Mouse (Mus musculus) testis, postnatal 10 days (tissue): ENCODE data around the gene Srd5a3.
"Not testable (repeated sequence)": the region's sequence is repeated elsewhere in the genome, so short reads cannot be mapped to it uniquely, and the experiment has no call there.

Source experiments
- DNase-seq: peaks from one replicate; pipeline ENCODE4 v3.0.0; 2021; ENCODE audit warnings: low spot score

The Srd5a3 gene

DNA sequence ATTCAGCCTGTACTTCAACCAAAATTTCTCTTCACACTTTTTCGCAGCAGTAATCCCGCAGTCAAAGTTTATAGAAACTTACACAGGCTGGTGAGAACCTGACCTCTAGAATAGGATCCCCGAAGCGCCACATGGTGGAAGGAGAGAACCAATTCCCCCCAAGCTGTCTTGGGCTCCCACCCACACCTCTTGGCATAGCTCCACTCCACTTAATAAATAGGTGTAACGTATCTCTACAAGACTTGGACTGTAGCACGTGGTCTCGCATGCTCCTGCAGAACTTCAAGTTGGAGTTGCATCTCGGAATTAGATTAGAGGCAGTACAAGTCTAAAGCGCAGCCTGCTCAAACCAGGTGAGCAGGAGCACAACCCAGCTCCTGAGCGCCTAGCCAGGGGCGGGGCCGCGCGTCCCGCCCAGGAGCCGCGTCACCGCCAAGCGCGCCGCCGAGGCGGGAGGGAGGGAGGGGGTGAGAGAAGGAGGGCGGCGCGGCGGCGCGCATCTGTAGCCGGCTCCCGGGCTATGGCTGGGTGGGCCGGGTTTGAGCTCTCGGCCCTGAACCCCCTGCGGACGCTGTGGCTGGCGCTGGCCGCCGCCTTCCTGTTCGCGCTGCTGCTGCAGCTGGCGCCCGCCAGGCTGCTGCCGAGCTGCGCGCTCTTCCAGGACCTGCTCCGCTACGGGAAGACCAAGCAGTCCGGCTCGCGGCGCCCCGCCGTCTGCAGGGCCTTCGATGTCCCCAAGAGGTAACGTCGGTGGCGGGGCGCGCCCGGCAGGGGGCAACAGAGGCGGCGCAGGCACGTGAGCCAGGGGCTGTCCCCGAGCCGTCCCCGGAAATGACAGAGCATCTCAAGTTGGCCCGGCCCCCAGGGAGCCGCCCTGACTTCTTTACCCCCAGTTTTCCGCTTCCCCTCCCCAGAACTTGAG lies at the start of gene Srd5a3:
TSS of gene Srd5a3 (plus strand) at position 464 of the 922 bp plus-strand sequence.
- DNase-seq: peak; percentile 98

DNA sequence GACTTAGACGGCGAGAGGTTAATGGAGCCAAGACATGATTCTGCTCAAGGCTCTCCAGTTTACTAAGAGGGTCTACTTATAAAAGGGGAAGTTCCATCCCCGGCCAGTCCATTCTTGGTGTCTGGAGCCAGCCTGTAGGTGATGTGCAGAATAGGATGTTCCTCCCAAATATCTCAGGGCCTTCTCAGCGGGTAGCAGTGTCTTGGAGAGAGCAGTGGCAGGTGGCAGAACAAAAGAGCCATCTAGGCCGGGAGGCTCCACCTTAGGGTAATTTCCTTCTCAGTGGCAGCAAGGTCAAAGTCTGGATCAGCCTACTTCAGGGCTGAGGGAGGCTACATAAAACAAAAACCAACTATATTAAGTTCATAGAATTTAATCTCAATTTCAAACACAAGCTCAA lies 36.3 kb upstream of the Srd5a3 start:
- DNase-seq: not testable (repeated sequence)

DNA sequence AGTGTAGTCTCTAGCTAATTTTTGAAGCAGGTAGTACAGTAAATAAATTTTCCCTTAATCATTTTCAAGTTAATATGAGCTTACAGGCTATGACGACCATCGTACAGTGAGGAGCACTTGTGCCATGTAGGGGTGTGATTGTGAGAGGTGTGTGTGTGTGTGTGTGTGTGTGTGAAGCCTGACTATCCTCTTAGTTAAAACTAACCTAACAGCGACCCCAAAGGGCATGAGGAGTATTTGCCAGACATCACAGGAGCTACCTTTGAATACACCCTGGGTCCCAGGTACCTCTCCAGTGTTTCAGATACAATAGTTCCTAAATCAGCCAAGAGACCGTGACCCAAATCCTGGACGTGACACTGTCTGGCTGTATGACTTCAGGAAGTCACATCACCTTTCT lies 32.8 kb upstream of the Srd5a3 start:
- DNase-seq: no peak

DNA sequence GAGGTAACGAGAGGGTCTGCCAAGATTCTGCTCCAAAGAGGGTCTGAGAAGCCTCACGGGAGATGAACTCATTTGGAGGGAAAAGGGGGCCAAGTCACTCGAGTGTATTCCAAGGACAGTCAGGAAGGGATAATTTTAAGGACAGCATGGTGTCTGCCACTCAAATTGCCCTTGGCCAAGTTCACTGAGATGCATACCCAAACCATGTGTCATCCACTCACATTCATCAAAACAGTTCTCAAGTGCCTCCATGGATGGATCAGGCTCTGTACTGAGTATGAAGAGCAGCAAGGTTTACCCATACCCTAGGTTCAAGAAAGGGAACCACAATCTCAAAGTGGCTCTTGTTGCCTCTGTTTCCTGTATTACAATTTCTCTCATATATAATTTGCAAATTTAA lies 31.6 kb upstream of the Srd5a3 start:
- no peak for DNase-seq

DNA sequence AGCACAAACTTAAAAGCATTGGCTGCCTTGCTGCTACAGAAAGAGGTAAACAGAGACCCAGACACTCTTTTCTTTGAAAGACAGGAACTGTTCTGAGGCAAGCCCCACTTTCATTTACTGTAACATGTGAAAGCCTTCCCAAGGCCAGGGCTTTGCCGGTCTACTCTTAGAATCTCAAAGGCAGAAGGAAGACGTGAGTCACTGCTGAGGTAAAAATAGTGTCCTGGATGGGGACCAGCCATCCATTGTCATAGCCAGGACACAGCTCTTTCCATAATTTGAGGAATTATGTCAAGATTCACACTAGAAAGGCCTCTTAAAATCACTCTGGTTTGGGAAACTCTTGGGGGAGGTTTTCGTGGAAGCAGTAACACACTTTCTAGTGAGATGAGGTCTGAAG lies 28.9 kb upstream of the Srd5a3 start:
- DNase-seq: no peak

DNA sequence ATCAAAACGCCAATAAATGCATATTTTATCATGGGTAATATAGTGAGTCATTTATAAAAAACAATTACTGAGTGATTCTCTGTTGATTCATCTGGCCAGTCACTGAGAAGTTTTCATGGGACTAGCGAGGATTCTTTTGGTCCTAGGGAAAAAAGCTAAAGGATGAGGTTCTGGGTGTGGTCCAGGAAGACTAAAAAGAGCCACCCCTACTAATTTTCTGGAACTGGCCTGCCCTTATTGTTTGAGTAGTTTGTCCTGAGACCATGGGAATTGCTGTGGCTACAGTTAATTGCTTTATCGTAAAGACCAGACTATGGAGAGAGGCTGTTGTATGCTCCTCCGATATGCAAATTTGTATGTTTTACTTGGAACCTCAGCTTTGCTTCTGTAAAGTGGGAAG lies 28.1 kb upstream of the Srd5a3 start:
- no peak for DNase-seq

DNA sequence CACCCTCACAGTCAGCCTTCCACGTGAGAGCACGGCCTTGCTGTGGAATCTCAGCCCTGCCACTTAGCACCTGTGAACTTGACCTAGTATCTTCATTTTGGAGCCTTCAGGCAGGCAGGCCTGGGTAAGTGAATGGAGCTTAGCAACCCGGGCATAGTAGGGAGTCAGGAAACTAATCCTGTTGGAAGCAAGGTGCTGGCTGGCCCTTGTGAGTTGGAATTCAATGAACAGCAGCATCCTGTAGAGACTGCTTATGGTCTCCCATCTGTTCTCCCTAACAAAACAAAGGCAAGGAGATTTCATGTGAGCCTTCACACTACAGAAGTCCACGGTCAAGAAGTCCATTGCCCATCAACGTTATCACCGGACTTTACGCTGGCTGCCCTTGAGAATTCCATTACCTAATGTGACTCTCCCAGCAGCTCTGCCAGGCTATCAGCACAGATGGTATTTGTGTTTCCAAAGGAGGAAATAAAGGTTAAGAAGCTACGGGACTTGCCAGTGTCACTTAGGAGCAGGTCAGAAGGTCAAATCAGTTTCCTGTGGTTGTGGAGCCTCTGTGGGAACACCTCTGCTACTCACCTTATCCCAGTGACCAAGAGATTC lies 24.5 kb upstream of the Srd5a3 start:
- no peak for DNase-seq

DNA sequence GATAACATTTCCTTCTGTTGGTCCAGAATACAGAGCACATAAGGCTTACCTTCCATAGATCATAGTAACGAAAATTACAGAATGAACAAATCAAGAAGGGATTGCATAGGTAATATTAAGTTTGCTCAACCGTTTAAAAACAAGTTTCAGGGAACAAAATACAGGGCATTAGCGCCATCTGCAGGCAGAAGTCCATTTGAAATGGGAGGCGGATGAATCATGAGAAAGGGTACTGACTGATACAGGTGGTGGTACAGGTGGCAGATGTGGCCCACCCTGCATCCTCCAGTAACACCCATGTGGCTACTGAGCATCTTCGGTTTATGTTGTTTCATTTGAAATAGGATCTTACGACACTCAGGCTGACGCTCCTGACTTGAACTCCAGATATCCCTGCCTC lies 21.6 kb upstream of the Srd5a3 start:
- DNase-seq: peak; percentile 90

DNA sequence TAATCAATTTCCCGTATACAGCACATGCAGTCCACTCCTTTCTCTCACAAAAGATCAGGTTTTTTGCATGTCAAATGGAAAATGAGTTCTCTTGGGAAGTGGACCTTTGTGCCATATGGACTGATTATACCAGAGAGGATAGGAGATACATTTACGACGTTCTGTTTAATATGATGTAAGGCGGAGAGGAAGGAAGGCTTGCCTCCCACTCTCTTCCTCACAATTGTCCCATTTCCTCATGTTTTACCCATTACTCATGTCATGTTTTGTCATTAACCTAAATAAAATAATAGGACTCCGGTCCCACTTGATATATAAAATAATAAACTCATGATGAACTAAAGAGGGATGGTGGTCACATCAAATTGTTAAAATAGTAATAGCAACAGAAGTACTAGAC lies 19.4 kb upstream of the Srd5a3 start:
- DNase-seq: no peak

DNA sequence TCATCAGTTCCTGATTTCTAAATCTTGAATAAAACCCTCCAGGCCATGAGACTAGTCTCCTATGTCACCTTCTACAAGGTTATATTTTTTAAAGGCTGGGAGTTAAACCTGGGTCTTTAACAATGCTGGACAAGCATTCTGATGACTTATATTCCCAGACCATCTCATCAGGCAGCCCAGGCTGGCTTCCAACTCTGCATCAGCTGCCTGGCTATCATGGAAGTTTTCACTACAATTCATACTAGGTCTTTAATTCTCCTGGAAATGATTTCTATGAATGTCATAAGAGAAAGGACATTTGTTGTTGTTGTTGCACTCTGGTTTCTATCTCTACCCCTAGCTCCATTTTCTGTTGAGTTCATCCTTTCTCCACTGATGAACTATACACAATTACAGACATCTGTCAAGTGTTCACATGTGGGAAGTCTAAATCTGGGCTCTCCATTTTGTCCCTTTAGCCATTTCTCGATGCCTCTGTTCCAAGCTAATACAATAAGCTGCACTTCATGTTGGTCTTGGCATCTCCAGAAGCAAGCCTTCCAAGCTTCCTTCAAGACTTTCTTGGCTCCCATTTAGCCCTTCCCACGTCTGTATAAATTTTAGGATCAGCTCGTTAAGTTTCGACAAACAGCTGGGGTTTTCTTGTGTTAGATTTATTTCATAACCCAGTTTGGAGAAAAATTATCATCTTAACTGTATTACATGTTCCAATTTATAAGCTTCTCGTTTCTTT lies 12.3 kb upstream of the Srd5a3 start:
- no peak for DNase-seq

DNA sequence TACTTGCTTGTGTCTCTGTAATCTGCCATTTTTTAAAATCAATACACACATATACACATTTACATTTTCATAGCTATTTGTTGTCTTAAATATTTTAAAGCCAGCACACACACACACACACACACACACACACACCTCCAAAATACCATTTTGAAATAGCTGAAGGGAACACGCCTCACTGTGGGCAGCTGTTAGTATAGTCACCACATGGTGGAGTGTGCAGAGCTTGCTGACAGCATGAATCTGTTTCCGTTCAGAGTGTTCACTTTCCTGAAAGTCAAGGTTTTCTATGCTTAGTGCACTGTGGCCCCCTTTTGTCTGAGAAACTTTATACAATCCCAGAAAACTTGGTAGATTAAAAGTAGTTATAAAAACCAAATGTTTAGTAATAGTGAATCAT lies 9.8 kb upstream of the Srd5a3 start:
- DNase-seq: no peak

DNA sequence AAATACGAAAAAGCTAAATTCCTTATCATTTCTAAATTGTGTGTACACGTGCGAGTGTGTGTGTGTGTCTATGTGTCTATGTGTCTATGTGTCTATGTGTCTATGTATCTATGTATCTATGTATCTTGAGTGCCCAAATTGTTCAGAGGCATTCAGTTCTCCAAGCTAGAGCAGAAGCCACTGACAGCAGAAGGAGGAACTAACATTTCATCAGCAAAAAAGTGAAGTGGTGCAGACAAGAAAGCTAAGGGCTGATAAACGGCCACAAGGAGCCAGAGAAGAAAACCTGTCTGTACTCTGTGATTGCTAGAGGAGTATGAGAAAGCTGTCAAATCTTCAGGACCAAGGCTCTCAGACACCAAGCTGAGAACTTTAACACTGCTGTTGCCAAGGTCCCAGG lies 8.1 kb upstream of the Srd5a3 start:
- no peak for DNase-seq

DNA sequence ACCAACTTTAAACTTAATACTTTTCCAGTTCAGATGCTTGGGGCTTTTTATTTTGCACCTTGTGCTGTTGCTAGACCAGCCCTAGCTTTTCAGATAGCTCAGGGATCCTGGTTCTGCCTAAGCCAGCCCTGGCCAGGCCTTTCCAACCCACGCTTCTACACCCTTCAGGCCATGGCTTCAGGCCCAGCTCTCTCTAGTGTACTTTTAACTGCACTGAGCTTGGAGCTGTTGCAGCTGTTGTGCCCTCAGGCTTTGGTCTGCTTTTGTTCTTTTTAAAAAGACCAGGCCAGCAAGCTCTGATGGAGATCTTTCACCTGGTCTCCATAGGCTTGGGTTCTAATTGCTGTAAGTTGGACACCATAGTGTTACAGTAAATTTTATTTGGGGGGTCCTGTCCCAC lies 4.4 kb upstream of the Srd5a3 start:
- no peak for DNase-seq

DNA sequence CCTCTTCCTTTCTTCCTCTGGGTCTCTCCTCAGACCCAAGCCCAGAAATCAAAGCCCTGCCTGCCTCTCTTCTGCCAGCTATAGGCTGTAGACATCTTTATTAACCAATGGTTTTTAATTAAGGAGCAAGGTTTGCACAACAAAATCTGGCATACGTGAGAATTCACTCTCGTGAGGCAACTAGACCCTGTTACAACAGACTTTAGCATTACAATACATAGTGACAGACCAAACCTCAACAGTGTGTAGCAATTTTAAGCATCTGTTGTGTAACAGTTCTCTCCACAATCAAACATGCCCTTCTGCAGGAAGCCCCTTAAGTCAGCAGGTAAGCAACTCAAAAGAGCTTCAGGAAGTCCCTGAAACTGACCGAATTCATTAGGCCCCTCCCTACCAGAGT lies 3.8 kb upstream of the Srd5a3 start:
- DNase-seq: no peak

DNA sequence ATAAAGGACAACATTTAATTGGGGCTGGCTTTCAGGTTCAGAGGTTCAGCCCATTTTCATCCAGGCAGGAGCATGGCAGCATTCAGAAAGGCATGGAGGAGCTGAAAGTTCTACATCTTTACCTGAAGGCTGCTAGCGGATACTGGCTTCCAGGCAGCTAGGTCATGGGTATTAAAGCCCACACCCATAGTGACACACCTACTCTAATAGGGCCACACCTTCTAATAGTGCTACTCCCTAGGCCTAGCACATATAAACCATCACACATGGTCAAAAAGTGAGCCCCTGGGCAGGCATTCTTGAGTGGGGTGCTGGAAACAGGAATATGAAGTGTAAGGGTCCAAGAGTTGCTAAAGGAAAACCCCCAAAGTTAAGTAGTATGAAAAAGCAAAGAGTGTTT lies 2.5 kb upstream of the Srd5a3 start:
- DNase-seq: no peak

DNA sequence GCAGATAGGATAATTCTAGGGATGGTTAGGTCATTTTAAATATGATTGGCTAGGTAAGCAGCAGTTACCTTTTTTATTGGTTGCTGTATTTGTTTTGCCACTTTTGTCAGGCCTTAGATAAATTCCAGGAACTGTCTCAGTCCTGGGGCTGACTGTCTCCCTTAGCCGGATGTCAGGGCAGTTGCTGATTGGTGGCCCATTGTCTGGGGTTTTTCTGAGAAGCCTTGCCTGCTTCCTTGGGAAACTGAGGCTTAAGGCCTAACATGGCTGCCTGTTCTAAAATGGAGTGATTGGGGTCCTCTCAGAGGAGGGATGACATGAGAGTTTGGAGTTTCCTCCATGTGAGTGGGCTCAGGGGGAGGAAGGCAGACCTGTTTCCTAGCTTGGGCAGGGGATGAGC lies 2.0 kb upstream of the Srd5a3 start:
- no peak for DNase-seq

DNA sequence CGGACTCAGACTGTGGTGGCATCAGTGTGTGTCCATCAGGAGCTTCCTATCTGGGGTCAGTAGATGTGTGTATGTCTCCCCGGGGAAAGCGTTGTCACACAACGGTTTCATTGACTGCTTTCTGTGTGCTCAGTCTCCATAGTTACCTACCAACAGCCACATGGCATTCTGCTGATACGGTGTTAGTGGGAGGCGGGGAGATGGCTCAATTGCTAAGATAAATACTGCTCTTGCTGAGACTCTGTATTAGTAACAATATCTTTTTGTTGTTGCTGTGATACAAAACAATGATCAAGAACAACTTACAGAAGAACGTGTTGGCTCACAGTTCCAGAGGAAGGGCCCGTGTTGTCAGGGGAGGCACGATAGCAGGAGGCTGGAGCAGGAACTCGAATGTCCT lies 1.6 kb upstream of the Srd5a3 start:
- DNase-seq: no peak

DNA sequence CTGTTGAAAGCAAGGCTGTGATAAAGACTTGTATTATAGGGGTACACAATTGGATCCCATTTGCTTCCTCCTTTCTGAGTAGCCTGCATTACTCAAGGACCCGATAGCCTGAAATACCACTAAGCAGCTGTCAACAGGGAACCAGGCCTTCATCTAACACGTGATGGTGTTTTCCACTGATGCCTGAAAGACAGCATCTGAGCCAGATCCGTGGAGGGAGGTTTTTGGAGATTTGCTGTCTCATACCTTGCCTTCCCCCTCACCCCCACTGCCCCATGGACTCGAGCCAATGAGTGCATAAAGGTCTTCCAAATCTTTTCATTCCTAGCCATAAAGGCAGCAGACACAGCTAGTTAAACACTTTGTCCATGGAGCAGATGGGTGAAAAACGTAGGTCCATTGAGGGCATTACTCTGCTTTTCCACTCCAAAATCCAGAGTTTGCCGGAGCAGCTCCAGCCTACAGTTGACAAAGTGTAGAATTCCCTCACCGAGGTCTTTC lies 850 bp upstream of the Srd5a3 start:
- DNase-seq: no peak

DNA sequence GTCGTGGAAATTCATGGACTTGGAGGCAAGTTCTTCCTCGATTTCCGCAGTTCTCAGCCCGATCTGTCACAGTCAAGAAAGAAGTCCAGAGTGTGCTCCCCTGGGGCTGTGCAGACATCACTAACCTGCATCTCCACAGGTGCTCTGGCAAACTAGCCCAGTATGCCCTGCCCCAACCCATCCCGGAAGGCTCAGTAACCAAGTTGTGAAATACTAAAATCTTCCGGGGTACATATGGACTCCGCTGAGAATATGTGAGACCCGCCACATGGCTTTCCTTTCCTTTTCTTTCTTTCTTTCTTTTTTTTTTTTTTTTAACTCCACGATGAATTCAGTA lies 627 bp downstream of the Srd5a3 start:
- no peak for DNase-seq

DNA sequence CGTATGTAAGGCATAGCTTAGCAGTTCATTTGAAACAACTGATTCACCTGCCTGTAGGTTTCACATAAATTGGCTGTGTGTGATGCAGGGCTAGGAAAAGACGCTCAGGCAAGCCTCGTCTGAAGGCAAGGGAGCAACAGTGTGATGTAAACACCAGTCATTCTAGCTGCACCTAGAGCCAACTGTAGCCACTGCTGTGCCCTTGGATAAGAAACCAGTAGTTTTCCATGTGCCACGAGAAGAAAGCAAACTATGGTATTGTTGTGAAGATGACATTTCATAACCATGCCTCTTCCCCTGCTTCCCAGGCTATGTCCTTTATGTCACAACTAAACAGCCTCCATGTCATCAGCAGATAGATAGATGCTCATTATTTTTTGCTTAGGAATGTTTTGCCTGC lies 3.3 kb downstream of the Srd5a3 start:
- DNase-seq: no peak

DNA sequence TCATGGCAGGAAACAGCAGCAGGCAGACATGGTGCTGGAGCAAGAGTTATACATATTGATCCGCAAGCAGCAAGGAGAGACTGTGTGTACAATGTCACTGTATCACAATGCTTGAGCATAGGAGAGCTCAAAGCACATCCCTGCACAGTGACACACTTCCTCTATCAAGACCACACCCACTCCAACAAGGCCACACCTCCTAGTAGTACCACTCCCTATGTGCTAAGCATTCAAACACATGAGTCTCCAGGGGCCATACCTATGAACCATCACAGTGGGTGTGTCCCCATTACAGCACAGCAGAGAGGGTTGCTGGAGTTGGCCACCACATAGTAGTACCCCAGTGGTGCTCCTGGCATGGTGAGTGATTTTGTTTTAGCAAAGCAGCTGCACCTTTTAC lies 6.3 kb downstream of the Srd5a3 start:
- peak; percentile 22 for DNase-seq

DNA sequence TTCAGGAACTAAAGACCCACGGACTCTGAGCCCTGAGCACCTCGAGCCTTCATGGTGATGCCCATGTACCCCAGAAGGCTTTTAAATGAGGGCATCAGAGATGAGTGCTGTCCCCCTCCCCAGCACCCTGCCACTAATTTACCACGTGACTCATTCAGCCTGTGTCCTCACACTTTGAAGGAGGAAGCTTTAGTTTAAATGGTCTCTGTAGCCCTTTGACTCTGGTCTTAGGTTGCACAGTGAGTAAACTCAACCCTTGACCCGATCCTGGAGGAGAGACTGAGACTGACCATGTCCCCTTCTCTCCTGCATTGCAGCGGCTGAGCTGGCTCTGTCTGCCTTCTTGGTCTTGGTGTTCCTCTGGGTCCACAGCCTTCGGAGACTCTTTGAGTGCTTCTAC lies 9.4 kb downstream of the Srd5a3 start:
- DNase-seq: peak; percentile 29

DNA sequence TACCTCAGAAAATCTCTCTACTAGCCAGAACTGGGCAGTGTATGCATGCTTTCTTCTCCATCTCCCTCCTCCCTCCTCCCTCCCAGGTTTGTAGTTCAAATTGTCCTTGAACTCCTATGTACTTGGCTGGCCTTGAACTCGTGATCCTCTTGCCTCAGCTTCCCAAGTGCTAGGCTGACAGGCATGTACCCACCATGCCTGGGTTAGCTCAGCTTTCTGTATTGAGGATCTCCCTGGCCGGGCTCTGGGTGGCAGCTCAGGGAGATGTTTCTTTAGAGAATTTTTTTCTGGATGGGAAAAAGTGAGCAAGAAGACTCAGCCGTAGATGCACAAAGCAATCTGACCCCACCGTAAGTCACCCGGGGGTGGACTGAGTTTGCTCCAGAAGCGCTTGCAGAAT lies 12.9 kb downstream of the Srd5a3 start:
- no peak for DNase-seq
